Mouse (Mus musculus): ENCODE measurements around the gene Sox30.
"Not testable (repeated sequence)": the region's sequence is repeated elsewhere in the genome, so short reads cannot be mapped to it uniquely, and the experiment has no call there.

The Sox30 gene

DNA sequence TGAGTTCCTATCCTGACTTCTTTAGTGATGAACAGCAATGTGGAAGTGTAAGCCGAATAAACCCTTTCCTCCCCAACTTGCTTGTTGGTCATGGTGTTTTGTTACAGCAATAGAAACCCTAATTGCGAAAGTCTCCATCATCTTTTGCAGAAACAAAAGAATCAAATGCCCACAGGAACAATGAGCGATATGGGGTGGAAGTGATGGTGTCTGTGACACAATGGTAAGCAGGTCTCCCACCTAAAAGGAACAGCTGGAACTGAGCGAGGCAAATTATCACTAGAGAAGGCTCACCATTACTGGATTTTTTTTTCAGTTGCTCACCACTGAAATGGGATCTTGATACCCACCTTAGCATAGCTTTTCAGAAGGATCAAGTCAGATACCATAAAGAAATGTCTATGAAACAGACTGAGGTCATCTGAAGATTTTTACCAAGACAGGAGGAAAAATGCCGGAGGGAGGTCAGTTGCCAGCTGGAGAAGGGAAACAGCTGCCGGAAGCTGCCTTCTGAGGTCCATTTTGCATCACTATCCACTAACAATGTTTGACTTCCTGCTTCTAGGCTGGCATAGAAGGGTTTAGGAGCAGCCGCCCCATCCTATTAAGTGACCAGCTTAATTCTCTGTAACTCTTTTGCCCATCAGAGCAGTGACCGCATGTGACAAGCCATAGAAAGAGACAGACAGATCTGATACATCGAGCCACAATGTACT lies 60.9 kb downstream of the Sox30 start:
- Histone ChIP-seq H3K27me3 (ENCODE audit: insufficient read depth, low read length) (peaks cover 15% of the 10 kb centered on the region; the same call in 1 of the 2 replicates), H3K4me3 (replicated peaks; ENCODE audit: low read length) (0 out of 2 replicates have a peak overlapping the region, but pooled peaks have one; percentile 10), H3K9me3 (ENCODE audit: low read length) (peaks cover 17% of the 10 kb centered on the region), H3K4me1 (replicated peaks; ENCODE audit: low read depth, low read length) (peaks cover 45% of the 10 kb centered on the region), H3K36me3 (ENCODE audit: insufficient read depth, low read length) (no peaks in the 10 kb centered on the region)
- peak; percentile 64; the same call in 1 of the 2 replicates for TF ChIP-seq NANOG (IDR thresholded peaks at IDR 0.05; ENCODE audit: borderline replicate concordance, low read length)
- no peak for TF ChIP-seq CTCF (conservative IDR thresholded peaks at IDR 0.05; ENCODE audit: low read length)

DNA sequence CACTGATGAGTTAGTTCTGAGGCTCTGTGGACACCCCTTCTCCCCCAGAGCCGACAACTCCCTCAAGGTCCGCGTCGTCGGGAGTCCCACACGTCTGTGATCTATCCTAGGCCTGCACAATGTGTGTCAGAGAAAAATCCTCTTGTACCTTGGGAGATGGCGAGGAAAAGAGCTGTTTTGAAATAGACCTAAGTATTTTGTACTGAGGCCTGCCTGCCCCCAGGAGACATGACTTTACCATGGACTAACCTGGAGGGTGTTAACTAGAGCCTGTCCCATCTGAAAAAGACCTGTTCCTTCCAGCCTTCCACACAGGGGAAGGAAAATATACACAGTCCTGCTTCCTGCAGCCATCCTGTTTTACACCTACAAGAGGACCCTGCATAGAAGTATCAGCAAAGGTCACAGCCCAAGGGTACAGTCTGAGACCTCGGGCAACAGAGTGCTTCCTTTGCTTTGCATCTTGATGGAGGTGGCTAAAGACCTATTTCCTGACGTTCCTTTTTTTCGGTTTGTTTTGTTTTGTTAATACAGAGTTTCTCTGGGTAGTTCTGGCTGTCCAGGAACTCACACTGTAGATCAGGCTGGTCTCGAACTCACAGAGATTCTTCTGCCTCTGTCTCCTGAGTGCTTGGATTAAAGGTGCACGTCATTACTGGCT lies 61.6 kb downstream of the Sox30 start:
- peaks cover 21% of the 10 kb centered on the region for H3K9me3 ChIP-seq (ENCODE audit: low read length)
- peaks cover 15% of the 10 kb centered on the region; the same call in 1 of the 2 replicates for H3K27me3 ChIP-seq (ENCODE audit: insufficient read depth, low read length)
- peaks cover 45% of the 10 kb centered on the region for H3K4me1 ChIP-seq (replicated peaks; ENCODE audit: low read depth, low read length)
- no peak overlapping the region for H3K4me3 ChIP-seq (replicated peaks; ENCODE audit: low read length)
- no peaks in the 10 kb centered on the region for H3K36me3 ChIP-seq (ENCODE audit: insufficient read depth, low read length)
- TF ChIP-seq NANOG (IDR thresholded peaks at IDR 0.05; ENCODE audit: borderline replicate concordance, low read length) (peak; percentile 14; the same call in 1 of the 2 replicates), CTCF (conservative IDR thresholded peaks at IDR 0.05; ENCODE audit: low read length) (no peak)

DNA sequence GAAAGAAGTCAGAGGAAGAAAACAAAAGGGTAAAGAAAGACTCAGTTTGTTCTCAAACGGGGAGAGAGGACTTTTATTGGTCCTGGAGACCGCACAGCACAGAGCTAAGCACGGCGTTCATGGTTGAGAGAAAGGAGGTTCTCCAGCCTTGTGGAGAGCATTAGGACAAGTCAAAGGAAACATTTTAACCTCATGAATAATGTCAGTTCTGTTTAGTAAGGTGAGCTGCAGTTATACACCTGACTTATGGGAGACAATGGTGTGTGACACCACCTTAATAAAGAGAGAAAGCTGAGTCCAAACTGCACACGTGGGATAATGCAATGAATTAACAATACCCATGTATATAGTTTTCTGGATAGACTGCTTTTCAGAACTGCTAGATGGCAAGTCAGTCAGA lies 64.7 kb downstream of the Sox30 start:
- TF ChIP-seq CTCF (conservative IDR thresholded peaks at IDR 0.05; ENCODE audit: low read length) (no peak), POU5F1 (IDR thresholded peaks at IDR 0.05; ENCODE audit: borderline replicate concordance, low read length) (no peak)
- peaks cover 27% of the 10 kb centered on the region for H3K4me1 ChIP-seq (replicated peaks; ENCODE audit: low read depth, low read length)

DNA sequence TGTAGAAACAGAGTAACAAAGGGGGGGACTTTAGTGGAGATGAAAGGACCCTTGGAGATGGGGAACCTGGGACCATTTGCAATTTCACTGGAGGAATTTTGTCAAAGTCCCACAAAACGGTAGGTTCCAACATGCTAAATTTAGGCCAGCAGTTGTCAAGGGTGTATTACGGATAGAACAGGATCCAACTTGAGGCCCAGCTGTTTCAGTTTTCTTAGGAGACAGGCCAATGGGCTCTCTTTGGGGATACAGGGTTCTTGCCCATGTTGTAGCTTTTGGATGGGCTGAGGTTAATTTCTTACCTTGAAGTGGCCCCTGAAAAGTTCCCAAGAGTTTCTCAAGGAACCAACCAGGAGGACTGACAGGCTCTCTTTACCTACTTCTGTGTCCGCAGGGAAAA lies 67.2 kb downstream of the Sox30 start:
- Histone ChIP-seq H3K27me3 (ENCODE audit: insufficient read depth, low read length) (no peaks in the 10 kb centered on the region), H3K4me1 (replicated peaks; ENCODE audit: low read depth, low read length) (peaks cover 4% of the 10 kb centered on the region), H3K9me3 (ENCODE audit: low read length) (peaks cover 15% of the 10 kb centered on the region), H3K4me3 (replicated peaks; ENCODE audit: low read length) (no peak overlapping the region), H3K36me3 (ENCODE audit: insufficient read depth, low read length) (no peaks in the 10 kb centered on the region)
- TF ChIP-seq NANOG (IDR thresholded peaks at IDR 0.05; ENCODE audit: borderline replicate concordance, low read length), result no peak
- TF ChIP-seq CTCF (conservative IDR thresholded peaks at IDR 0.05; ENCODE audit: low read length), result no peak

More for the DNA sequence above, 64.7 kb downstream of the Sox30 start:
- Histone ChIP-seq H3K36me3 (ENCODE audit: insufficient read depth, low read length) (no peaks in the 10 kb centered on the region), H3K4me3 (replicated peaks; ENCODE audit: low read length) (no peak overlapping the region), H3K27me3 (ENCODE audit: insufficient read depth, low read length) (no peaks in the 10 kb centered on the region), H3K9me3 (ENCODE audit: low read length) (peaks cover 21% of the 10 kb centered on the region)

DNA sequence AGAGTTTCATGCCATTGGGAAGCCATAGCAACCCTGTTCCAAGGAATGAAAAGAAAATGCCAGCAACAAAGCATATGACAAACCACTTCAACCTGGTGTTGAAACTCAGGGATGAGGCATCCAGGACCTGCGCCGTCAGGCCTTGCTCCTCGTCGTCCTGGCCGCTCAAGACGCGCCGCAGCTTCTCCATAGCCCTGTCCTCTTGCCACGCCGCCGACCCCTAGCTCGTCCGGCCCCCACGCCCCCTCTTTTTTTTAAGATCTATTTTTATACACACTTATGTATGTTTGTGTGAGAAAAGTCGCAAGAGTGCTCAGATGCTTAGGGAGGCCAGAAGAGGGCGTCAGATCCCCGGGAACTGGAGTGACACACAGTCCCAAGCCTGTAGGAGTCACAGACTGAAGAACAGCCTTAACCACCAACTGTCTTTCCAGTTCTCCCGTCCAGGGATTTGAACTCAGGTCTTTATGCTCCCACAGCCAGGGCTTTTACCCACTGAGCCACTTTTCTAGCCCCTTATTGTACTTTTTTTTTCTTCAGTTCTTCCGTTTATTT lies 72.1 kb downstream of the Sox30 start, which contains the start of gene Gm12166:
Gene Gm12166, minus strand, starts transcription at position 217 of the 555 bp plus-strand sequence.
- TF ChIP-seq CTCF (conservative IDR thresholded peaks at IDR 0.05; ENCODE audit: low read length), result peak; percentile 27
- H3K4me1 ChIP-seq (replicated peaks; ENCODE audit: low read depth, low read length), result peaks cover 35% of the 10 kb centered on the region
- not testable (repeated sequence) for H3K4me3 ChIP-seq (replicated peaks; ENCODE audit: low read length); H3K9me3 ChIP-seq (ENCODE audit: low read length); H3K27me3 ChIP-seq (ENCODE audit: insufficient read depth, low read length); H3K36me3 ChIP-seq (ENCODE audit: insufficient read depth, low read length)

DNA sequence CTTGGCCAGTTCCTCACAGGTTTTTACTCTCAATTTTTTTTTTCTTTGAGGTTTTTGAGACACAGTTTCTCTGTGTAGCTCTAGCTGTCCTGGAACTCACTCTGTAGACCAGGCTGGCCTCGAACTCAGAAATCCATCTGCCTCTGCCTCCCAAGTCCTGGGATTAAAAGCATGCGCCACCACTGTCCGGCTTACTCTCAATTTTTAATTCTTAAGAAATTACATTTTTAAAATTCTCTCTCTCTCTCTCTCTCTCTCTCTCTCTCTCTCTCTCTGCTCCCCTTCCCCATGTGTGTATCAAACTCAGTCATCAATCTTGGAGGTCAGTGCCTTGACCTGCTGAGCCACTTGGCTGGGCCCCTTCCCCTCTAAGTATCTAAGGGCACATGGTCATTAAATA lies 73.3 kb downstream of the Sox30 start:
- H3K27me3 ChIP-seq (ENCODE audit: insufficient read depth, low read length); H3K9me3 ChIP-seq (ENCODE audit: low read length): not testable (repeated sequence)
- peaks cover 47% of the 10 kb centered on the region for H3K4me1 ChIP-seq (replicated peaks; ENCODE audit: low read depth, low read length)

DNA sequence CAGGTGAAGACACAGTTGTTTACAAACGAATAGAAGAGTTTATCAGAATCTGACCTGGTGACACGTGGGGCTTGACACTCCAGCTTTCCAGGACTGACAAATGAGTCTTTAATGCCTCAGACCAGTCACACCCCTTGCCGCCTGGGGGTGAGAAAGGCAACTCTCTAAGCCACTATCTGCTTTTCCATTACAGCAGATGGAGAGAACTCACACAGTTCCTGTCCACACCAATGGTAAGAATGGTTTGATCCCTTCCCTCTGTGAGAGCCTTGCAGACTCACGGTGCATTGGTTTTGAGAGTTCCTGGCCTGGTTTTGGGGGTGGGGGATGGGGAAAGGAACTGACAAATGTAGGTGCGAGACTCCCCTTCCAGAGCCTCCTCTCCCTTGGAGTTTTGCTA lies 74.2 kb downstream of the Sox30 start:
- Histone ChIP-seq H3K27me3 (ENCODE audit: insufficient read depth, low read length) (no peaks in the 10 kb centered on the region), H3K4me3 (replicated peaks; ENCODE audit: low read length) (0 out of 2 replicates have a peak overlapping the region, but pooled peaks have one; percentile 89), H3K4me1 (replicated peaks; ENCODE audit: low read depth, low read length) (peaks cover 53% of the 10 kb centered on the region), H3K9me3 (ENCODE audit: low read length) (no peaks in the 10 kb centered on the region), H3K36me3 (ENCODE audit: insufficient read depth, low read length) (no peaks in the 10 kb centered on the region)
- no peak for TF ChIP-seq NANOG (IDR thresholded peaks at IDR 0.05; ENCODE audit: borderline replicate concordance, low read length)
- no peak for TF ChIP-seq POU5F1 (IDR thresholded peaks at IDR 0.05; ENCODE audit: borderline replicate concordance, low read length)
- no peak for TF ChIP-seq CTCF (conservative IDR thresholded peaks at IDR 0.05; ENCODE audit: low read length)

More for the DNA sequence above, 73.3 kb downstream of the Sox30 start:
- not testable (repeated sequence) for H3K4me3 ChIP-seq (replicated peaks; ENCODE audit: low read length); H3K36me3 ChIP-seq (ENCODE audit: insufficient read depth, low read length)

DNA sequence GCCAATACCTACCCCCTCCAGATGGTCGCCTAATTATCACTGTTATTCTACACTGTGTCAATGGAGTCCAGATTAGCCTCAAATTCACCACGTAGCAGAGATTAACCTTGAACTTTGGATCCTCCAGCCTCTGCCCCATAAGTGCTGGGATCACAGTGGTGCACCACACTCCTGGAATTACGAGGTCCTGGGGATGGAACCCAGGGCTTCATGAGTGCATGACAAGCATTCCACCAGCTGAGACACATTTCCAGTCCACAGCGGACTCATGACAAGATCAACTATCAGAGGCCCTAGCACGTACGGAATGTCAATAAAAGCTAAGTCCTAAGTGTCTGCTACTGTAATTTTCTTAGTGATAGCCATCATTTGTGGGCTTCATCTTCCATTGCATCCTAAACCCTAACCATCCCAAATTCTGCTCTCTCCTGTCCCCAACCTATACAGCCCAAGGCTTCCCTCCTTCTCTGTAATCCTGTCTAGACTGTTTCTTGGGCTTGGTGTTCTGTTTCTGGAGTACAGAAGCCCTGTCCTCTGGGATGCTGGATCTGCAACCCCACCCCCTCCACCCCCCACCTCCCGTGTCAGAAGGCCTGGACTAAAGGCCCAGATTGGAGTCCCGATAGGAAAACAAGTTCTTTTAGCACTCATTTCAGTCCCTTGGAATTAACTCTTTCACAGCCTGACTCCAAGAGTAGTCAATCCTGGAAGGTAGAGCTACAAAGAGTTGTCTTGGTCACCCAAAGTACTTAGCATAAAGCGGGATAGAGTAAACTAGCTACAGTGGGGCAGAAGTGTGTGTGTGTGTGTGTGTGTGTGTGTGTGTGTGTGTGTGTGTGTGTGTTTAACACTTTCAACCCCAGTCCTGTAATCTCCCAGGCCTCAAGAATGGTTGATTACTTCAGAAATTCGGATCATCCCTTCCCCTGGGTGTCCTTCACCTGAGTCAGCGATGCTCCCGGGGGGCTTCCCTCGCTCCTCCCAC lies 75.1 kb downstream of the Sox30 start:
- Histone ChIP-seq H3K27me3 (ENCODE audit: insufficient read depth, low read length) (no peaks in the 10 kb centered on the region), H3K9me3 (ENCODE audit: low read length) (no peaks in the 10 kb centered on the region), H3K4me1 (replicated peaks; ENCODE audit: low read depth, low read length) (peaks cover 62% of the 10 kb centered on the region), H3K4me3 (replicated peaks; ENCODE audit: low read length) (peak overlapping the region; percentile 89), H3K36me3 (ENCODE audit: insufficient read depth, low read length) (no peaks in the 10 kb centered on the region)
- TF ChIP-seq POU5F1 (IDR thresholded peaks at IDR 0.05; ENCODE audit: borderline replicate concordance, low read length) (no peak), CTCF (conservative IDR thresholded peaks at IDR 0.05; ENCODE audit: low read length) (no peak), NANOG (IDR thresholded peaks at IDR 0.05; ENCODE audit: borderline replicate concordance, low read length) (no peak)

Data from E14TG2a.4 (cell line).